Mouse (Mus musculus) subcutaneous adipose tissue, adult 2 months (tissue): Measurements from ENCODE around the gene 1700012A03Rik. TPM values are rescaled to one million over a fixed set of nuclear protein-coding genes. Genes with fewer than 3 reads are reported as not detected.

Source experiments
- polyA plus RNA-seq: library from polyadenylated mRNA; depleted of rRNA; stranded (reverse); fragments of >200 nt; gene quantifications from 2 replicates; pipeline ENCODE4 v1.2.3, GENCODE M21; 2012; ENCODE audit warnings: low replicate concordance; rRNA removed

The 1700012A03Rik gene
- not detected in 2 replicates for polyA plus RNA-seq

DNA sequence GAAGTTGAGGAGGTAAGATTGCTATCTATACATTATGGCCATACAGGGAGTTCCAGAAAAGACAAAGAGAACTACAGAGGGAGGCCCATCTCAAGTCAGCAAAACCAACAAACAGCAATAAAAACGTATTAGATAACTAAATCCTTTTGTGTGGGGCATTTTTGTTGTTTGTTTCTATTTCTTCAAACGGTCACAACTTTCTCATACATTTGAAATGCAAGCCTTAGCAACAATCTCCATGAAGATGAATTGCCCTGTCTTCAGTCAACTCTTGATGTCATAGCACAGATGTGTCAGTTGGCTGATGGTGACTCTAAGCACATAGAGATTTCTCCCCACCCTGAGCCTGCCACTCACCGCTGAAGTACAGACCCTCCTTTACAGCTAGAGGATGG is at the start of gene 1700012A03Rik:
Gene 1700012A03Rik (plus strand): TSS at position 296 of the 395 bp plus-strand sequence.

